Mouse (Mus musculus) megakaryocyte, embryonic 14.5 days (primary cell): ENCODE measurements around the gene Oas2.

Source experiments
- FLI1 ChIP-seq: IDR thresholded peaks from 2 replicates; pipeline ENCODE4 v1.6.1; 2012; ENCODE audit warnings: low read length, inconsistent platforms, mixed read lengths
- GATA1 ChIP-seq: IDR thresholded peaks from 3 replicates; pipeline ENCODE4 v1.6.1; 2012; ENCODE audit warnings: mixed read lengths, low read length, inconsistent platforms, borderline replicate concordance

GRCm38 (mm10) chr5:120776801-120777200 lies 27.1 kb upstream of the Oas2 start:
- no peak for TF ChIP-seq GATA1
- TF ChIP-seq FLI1: no peak
